In genomic region chr3:52267652-52268486, GRCm38 (mm10) we compare ENCODE assay signal across 8 mouse cellular contexts. TPM values are rescaled to one million over a fixed set of nuclear protein-coding genes. Genes with fewer than 3 reads are reported as not detected.
DNase-seq lines count a peak whose midpoint lies in the region; ATAC-seq and TF ChIP-seq lines count a peak whose summit lies in the region.

Gene Foxo1, plus strand, starts transcription at chr3:52268336.

- no peak for TF ChIP-seq RAD21 in MEL (IDR thresholded peaks at IDR 0.05; ENCODE audit: low read depth, low read length)

- TF ChIP-seq EP300 in MEL (IDR thresholded peaks at IDR 0.05; ENCODE audit: low read depth in 1 of 2, low read length in 2 of 2): no peak

- H3K4me2 ChIP-seq in forebrain, postnatal 0 days (ENCODE audit: low read depth): peak within 1 kb of the TSS; percentile 95
- peak within 1 kb of the TSS; percentile 92 for H3K4me2 ChIP-seq in lung, embryonic 16.5 days (ENCODE audit: low read depth, low read length)

- peak; percentile 90 for DNase-seq in MEL (ENCODE audit: low read depth, low spot score)
- peak; percentile 79 to 95 for DNase-seq in cerebellum, adult 18-20 months
- peak; percentile 96 for DNase-seq in forebrain, postnatal 0 days
- peak; percentile 95 to 96 for DNase-seq in heart, postnatal 36 days
- DNase-seq in layer of hippocampus, adult 9-11 months: peak; percentile 77
- DNase-seq in ovary, postnatal 10 days (ENCODE audit: low spot score): peak; percentile 91
- DNase-seq in thymus, postnatal 0 days (ENCODE audit: low spot score): peak; percentile 96

- H3K79me2 ChIP-seq in MEL (ENCODE audit: control insufficient read depth, insufficient read depth, low read length, poor library complexity): peaks cover 13% of the 10 kb centered on the region

- H3K36me3 ChIP-seq in MEL (ENCODE audit: control insufficient read depth in 1 of 2, insufficient read depth in 2 of 2, low read length in 2 of 2): no peaks in the 10 kb centered on the region
- no peaks in the 10 kb centered on the region for H3K36me3 ChIP-seq in forebrain, postnatal 0 days (ENCODE audit: insufficient read depth)
- peaks cover 2% of the 10 kb centered on the region; the same call in 1 of the 2 replicates for H3K36me3 ChIP-seq in lung, embryonic 16.5 days (ENCODE audit: control insufficient read depth, insufficient read depth, low read length)

- intact Hi-C loops in heart, postnatal 36 days (cut with DNase I): loop anchor here (5.0 to 10.0 kb wide), 3 partner anchors 237 to 1197 kb away; partner anchors contain the start of genes Nhlrc3 and Proser1

- H3K4me1 ChIP-seq in MEL (ENCODE audit: control insufficient read depth in 1 of 2, insufficient read depth in 2 of 2, low read length in 2 of 2): no peaks in the 10 kb centered on the region
- H3K4me1 ChIP-seq in forebrain, postnatal 0 days (ENCODE audit: insufficient read depth): peaks cover 12% of the 10 kb centered on the region
- H3K4me1 ChIP-seq in lung, embryonic 16.5 days (replicated peaks; ENCODE audit: control insufficient read depth, insufficient read depth, low read length): peaks cover 17% of the 10 kb centered on the region

- peak within 1 kb of the TSS; percentile 94 to 96 for H3K4me3 ChIP-seq in MEL (ENCODE audit: control insufficient read depth in 1 of 2, insufficient read depth in 1 of 2, low read depth in 2 of 2, low read length in 2 of 2)
- peak within 1 kb of the TSS; percentile 77 for H3K4me3 ChIP-seq in forebrain, postnatal 0 days (ENCODE audit: low read depth, low read length)
- peak within 1 kb of the TSS; percentile 87 for H3K4me3 ChIP-seq in lung, embryonic 16.5 days (ENCODE audit: low read length)

- H3K9me3 ChIP-seq in MEL (replicated peaks; ENCODE audit: insufficient read depth, low read length): no peaks in the 10 kb centered on the region
- H3K9me3 ChIP-seq in forebrain, postnatal 0 days (ENCODE audit: low read length): no peaks in the 10 kb centered on the region
- no peaks in the 10 kb centered on the region for H3K9me3 ChIP-seq in lung, embryonic 16.5 days (ENCODE audit: control insufficient read depth, low read length)

- 0 out of 4 replicates have a peak, but pooled peaks cover 0 to 1% of the 10 kb centered on the region in 2 experiments for H3K27me3 ChIP-seq in MEL (ENCODE audit: control insufficient read depth in 1 of 2, insufficient read depth in 2 of 2, low read length in 2 of 2)
- H3K27me3 ChIP-seq in forebrain, postnatal 0 days (ENCODE audit: insufficient read depth, low read length): peaks cover 33% of the 10 kb centered on the region
- H3K27me3 ChIP-seq in lung, embryonic 16.5 days (ENCODE audit: control insufficient read depth, insufficient read depth, low read depth, low read length): peaks cover 3% of the 10 kb centered on the region; the same call in 1 of the 2 replicates

- WGBS in forebrain, postnatal 0 days: 2% methylated on average over 84 of the region's 85 CpGs
- 0% methylated on average over 84 of the region's 85 CpGs for WGBS in lung, embryonic 16.5 days

- TF ChIP-seq CTCF in MEL (IDR thresholded peaks at IDR 0.05 in 2 of 3, conservative IDR thresholded peaks at IDR 0.05 in 1 of 3; ENCODE audit: control insufficient read depth in 1 of 3, insufficient read depth in 1 of 3, low read depth in 2 of 3, low read length in 3 of 3, poor library complexity in 1 of 3, severe bottlenecking in 1 of 3): no peak
- TF ChIP-seq CTCF in forebrain, postnatal 0 days (IDR thresholded peaks at IDR 0.05; ENCODE audit: low read depth): no peak

- peak; percentile 79 to 88 for TF ChIP-seq POLR2A in MEL (IDR thresholded peaks at IDR 0.05; ENCODE audit: control insufficient read depth in 1 of 2, insufficient read depth in 1 of 2, low read depth in 1 of 2, low read length in 2 of 2, poor library complexity in 1 of 2)

- H3K9ac ChIP-seq in MEL (ENCODE audit: control insufficient read depth, low read depth, low read length, poor library complexity, severe bottlenecking): peak within 1 kb of the TSS; percentile 97
- H3K9ac ChIP-seq in forebrain, postnatal 0 days: peak within 1 kb of the TSS; percentile 57
- peak within 1 kb of the TSS; percentile 86 for H3K9ac ChIP-seq in lung, embryonic 16.5 days (ENCODE audit: low read length)

- peak; percentile 97 for ATAC-seq in forebrain, postnatal 0 days
- ATAC-seq in lung, embryonic 16.5 days (ENCODE audit: low read depth): peak; percentile 95

- H3K27ac ChIP-seq in MEL (ENCODE audit: control insufficient read depth, low read depth, low read length): peak within 1 kb of the TSS; percentile 61
- peak within 1 kb of the TSS; percentile 57; the same call in 1 of the 2 replicates for H3K27ac ChIP-seq in forebrain, postnatal 0 days (ENCODE audit: low read depth, low read length)
- peak within 1 kb of the TSS; percentile 89 for H3K27ac ChIP-seq in lung, embryonic 16.5 days (ENCODE audit: low read length)

TF ChIP-seq in MEL, 35 proteins besides CTCF, POLR2A, EP300 and RAD21:
- TF ChIP-seq TBP (IDR thresholded peaks at IDR 0.05; ENCODE audit: low read depth, low read length) (0 out of 2 replicates have a peak, but pooled peaks have one; percentile 57), HCFC1 (IDR thresholded peaks at IDR 0.05; ENCODE audit: low read depth, low read length) (peak; percentile 50; the same call in 1 of the 2 replicates), NELFE (IDR thresholded peaks at IDR 0.05; ENCODE audit: low read depth, low read length) (peak; percentile 80), ZNF384 (IDR thresholded peaks at IDR 0.05; ENCODE audit: low read depth, low read length) (peak; percentile 87), ZMIZ1 (IDR thresholded peaks at IDR 0.05; ENCODE audit: low read depth, low read length) (peak; percentile 52; the same call in 1 of the 2 replicates), ZKSCAN1 (IDR thresholded peaks at IDR 0.05; ENCODE audit: low read depth, low read length) (no peak), MAFK (IDR thresholded peaks at IDR 0.05; ENCODE audit: borderline replicate concordance, low read depth, low read length) (no peak), TAL1 (IDR thresholded peaks at IDR 0.05; ENCODE audit: low read length) (no peak), CHD2 (IDR thresholded peaks at IDR 0.05; ENCODE audit: low read length) (peak; percentile 68), E2F4 (IDR thresholded peaks at IDR 0.05; ENCODE audit: borderline replicate concordance, low read depth, low read length) (peak; percentile 0; the same call in 1 of the 2 replicates), TCF12 (IDR thresholded peaks at IDR 0.05; ENCODE audit: low read depth, low read length) (peak; percentile 70), UBTF (IDR thresholded peaks at IDR 0.05; ENCODE audit: borderline replicate concordance, insufficient read depth, low read depth, low read length) (no peak), JUND (IDR thresholded peaks at IDR 0.05; ENCODE audit: low read depth, low read length) (no peak), POLR2AphosphoS2 (IDR thresholded peaks at IDR 0.05; ENCODE audit: low read length) (0 out of 2 replicates have a peak, but pooled peaks have one; percentile 37), MAZ (IDR thresholded peaks at IDR 0.05; ENCODE audit: low read depth, low read length) (peak; percentile 85), SIN3A (IDR thresholded peaks at IDR 0.05; ENCODE audit: low read length) (peak; percentile 50; the same call in 1 of the 2 replicates), USF1 (IDR thresholded peaks at IDR 0.05; ENCODE audit: low read depth, low read length) (no peak), USF2 (IDR thresholded peaks at IDR 0.05; ENCODE audit: borderline replicate concordance in 1 of 2, insufficient read depth in 1 of 2, low read depth in 1 of 2, low read length in 2 of 2) (no peak), NRF1 (IDR thresholded peaks at IDR 0.05; ENCODE audit: insufficient read depth, low read depth, low read length, poor library complexity, severe bottlenecking) (peak; percentile 59), MXI1 (IDR thresholded peaks at IDR 0.05; ENCODE audit: low read depth, low read length) (peak; percentile 41)
TF ChIP-seq in MEL: peak in this region for 13.

RNA-seq across cellular contexts. Expression of gene Foxo1, which starts in this region (rescaled TPM):
- 0.31 and 0.42 TPM in 2 replicates for total RNA-seq in MEL (2012; rRNA removed)
- polyA plus RNA-seq in MEL (2012; ENCODE audit: insufficient read depth in 1 of 2, insufficient read length in 2 of 2, low read depth in 1 of 2, low replicate concordance in 2 of 2, missing spikeins in 1 of 2): 1 to 10 TPM in 1 of 2 experiments, not detected in 1; 2.5 TPM
- total RNA-seq in forebrain, postnatal 0 days (2014; rRNA removed): 6.3 and 8.1 TPM in 2 replicates
- polyA plus RNA-seq in forebrain, postnatal 0 days (2015; fragmentation: Nextera tagmentation; extraction: Ambion mirVana): 5.0 and 6.3 TPM in 2 replicates
- total RNA-seq in heart, postnatal 36 days (2021): 10 to 100 TPM; 13.9 to 15.4 TPM
- 4.3 and 4.8 TPM in 2 replicates for polyA plus RNA-seq in lung, embryonic 16.5 days (2015; fragmentation: Nextera tagmentation; extraction: Ambion mirVana)
- 7.8 and 10.1 TPM in 2 replicates for polyA plus RNA-seq in thymus, postnatal 0 days (2015; fragmentation: Nextera tagmentation; extraction: Ambion mirVana)

Comparison
In these comparisons a context has a peak if more than half of its experiments do, and no peak if none do; other contexts are left out.
1. Peak in every context shown above with its lines: DNase-seq, ATAC-seq, H3K4me3 ChIP-seq and H3K27ac ChIP-seq.